Mouse (Mus musculus): Measurements from ENCODE around the gene Lca5l.

Gene Lca5l

DNA sequence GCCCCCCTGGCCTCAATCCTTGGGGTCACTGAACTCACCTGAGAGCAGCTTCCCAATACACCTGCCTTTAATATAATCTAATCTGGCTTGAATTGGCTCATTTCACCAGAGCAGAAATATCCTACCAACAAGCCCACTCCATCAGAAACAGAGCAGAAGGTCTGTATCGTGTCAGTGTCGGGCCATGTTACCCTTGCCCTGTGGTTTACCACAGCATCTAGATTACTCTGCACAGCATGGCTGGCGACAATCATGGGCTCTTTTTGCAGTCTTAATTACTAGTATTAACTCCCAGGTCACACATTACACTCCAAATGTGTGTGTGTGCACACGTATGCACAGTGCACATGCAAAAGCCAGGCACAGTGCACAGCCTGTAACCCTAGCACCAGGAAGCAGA is 23.2 kb downstream of the Lca5l start:
- in situ Hi-C loops (cut with MseI, MboI), result no loop called here

DNA sequence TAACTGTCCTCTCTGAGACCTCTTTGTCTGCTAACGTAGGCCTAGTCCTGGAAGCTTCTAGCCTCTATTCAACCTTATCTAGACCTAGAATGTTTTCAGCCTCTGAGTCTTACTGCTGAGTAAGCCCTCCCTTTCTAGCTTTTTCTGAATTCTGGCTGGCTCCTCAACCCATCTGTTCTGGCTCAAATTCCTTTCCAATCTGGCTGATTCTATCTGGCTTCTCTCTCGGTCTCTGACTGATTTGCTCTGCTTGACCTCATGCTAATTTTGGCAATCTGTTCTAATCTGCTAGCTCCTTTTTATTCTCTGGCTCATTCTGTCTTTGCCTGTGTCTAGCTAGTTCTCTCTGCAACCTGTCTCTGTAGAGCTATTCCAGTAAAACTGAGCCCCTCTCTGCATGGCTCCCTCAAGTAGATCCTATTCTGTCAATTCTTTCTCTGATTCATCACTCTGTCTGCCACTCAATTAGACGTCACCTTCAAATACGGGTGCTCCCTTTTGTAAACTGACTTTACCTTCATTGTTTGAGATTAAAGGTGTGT is 26.3 kb downstream of the Lca5l start:
- in situ Hi-C loops (cut with MseI, MboI), result no loop called here

DNA sequence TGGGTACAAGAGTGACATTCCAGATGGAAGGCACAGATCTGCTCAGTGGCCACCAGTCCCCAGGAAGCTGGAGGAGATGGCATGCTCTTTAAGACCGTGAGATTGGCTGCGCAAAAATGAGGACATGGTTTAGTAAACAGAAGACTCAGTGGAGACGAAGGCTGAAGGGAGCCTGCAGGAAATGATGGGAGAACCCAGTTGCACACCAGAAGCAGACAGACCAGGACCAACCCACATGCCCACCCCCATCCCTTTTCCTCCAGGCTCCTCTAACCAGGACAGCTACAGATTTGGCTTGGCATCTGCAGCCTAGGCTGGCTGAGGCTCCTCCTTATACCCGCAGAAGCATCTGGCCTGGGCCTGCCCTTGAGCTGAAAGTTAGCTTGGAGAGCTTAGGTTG is 30.7 kb downstream of the Lca5l start:
- in situ Hi-C loops (cut with MseI, MboI), result no loop called here

DNA sequence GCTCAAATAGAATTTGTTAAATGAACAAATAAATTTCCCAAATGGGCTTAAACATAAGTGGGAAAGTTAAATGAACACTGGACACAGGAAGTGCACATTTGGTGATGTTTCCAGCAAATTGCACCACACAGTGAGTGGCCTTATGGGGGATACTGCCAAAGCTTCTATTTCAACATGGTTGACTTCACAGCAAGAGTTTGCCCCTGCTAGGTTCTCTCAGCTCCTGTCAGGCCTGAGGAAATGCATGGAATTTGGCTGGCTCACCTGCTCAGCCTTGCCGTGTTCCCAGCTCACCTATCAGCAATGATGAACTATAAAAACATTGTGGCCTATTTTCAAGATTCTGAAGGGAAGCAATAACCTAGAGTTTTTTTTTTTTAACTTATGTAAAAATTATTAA is 31.1 kb downstream of the Lca5l start:
- in situ Hi-C loops (cut with MseI, MboI), result no loop called here

DNA sequence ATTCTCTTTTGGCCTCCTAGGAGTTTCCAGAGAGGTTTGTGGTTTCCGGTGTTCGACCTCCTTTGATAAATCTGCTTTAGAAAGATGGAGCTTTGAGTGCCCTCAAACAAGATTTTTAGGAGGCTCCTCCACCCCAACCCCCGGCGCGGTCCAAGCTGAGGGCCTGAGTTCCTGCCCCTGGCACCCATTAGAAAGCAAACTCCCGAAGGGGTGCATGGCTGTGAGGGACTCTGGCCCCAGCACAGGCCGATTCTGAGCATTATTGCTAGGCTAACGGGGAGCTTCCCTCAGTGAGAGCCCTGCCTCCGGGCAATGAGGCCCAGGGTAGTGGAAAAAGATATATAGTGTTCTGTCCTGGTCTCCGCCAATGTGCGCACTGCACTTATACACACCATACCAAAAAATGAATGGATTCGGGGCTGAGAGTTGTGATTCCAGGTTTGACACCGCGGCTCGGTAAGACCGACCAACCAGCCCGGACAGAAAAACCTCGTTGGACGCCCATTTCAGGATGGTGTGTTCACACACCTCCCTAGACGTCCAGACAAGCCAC is 32.2 kb downstream of the Lca5l start:
- in situ Hi-C loops (cut with MseI, MboI), result no loop called here

DNA sequence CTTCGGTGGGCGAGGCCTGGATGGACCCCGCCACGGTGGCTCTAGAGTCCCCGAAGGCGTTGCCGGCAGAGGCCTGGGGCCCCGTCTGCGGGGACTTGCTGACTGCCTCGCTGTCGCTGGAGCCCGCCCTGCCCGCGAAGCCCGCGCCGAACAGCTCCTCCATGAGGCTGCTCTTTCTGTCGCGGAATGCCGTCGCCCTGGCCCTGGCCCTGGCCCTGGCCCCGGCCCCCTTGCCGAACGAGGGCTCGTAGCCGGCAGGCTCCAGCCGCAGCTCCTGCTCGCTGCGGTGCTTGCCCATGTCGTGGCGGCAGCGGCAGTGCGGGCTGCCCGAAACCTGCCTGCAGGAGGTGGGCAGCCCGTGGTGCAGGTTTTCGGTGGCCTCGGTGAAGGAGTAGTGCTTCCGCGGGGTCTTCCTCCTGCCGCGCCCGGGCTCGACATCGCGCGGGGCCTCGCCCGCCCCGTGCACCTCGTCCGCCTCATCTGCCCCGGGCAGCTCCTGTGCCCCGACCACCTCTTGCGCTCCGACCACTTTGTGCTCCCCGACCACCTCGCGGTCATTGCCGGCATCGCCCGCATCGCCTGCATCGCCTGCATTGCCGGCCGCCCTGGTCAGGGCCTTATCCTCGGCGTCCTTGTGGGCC is 32.9 kb downstream of the Lca5l start:
- in situ Hi-C loops (cut with MseI, MboI), result no loop called here

DNA sequence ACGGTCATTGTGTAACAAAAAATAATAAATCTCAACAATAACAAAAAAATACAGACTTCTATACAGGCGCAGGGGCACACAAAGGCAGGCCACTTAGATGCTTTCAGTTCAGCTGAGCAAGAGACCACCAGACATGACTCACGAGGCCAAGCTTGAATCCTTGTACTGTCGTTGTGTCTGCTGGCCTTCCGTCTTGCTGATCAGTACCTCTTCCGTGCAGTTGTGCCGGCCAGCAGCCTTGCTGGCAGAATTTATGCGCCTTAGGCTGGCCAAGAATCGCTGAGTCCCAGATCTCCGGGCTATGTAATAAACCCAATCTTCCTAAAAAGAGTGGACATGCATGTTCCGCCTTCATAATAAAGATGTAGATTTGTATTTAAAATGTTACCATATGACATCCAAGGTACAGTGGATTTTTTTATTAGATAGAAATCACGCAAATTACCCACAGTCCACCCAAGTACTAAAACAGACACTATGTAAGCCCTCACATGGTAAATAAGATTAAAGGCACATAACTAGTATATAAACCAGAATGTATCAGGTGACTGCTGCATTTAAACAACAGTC is 33.5 kb downstream of the Lca5l start:
- in situ Hi-C loops (cut with MseI, MboI), result no loop called here

DNA sequence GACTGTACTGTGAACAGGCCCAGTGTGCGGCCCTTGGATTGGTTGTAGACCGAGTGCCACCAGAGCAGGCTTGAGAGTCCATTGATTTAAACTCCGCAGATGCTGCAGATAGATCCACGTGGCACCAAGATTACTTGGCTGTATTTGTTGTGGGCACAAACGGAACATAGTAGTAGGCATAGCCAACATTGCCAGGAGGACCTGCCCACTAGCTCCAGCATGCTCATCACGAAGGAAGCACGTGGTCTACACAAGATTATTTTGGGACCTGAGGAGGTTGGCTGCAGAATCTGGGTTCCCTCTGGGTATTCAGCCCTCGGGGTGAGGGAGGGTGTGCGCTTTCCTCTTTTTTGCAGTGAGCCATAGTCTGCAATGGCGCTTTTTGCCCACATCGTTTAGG is 34.9 kb downstream of the Lca5l start:
- in situ Hi-C loops (cut with MseI, MboI), result no loop called here

DNA sequence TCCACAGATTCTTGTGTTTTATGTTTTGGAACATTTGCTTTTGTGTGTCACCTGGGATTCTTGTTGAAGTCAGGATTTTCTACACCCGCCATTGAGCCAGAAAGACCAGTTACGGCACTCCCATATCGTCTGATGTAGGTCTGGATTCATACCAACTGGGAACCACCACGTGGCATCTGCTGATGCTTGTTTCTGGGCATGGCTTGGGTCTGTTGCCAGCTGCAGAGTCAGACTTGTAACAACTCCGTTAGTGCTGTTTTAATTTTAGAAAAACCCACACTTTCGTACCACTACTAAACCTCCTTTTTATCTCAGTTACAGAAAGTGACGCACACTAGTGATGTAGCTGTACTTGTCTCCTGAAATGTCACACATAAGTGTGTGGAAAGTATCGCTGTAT is 36.1 kb downstream of the Lca5l start:
- in situ Hi-C loops (cut with MseI, MboI), result no loop called here

DNA sequence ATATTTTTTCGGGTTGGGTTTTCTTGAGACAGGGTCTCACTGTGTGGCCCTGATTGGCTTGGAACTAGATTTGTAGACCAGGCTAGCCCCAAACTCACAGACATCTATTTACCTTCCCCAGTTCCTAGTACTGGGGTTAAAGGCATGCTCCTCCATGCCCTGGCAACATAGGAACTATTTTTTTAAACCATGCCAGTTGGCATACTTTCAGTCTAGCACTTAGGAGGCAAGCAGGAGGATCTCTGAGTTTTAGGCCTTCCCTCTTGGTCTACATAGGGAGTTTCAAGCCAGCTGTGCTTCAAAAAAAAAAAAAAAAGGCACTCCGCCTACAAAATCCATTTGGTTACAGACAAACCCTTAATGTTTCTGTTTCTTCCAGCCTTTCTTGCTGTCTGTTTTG is 37.6 kb downstream of the Lca5l start:
- in situ Hi-C loops (cut with MseI, MboI), result loop anchor here in 1 of 2 experiments (5.0 kb wide), 1 partner anchor 37 kb away; no protein-coding TSS in a partner anchor

DNA sequence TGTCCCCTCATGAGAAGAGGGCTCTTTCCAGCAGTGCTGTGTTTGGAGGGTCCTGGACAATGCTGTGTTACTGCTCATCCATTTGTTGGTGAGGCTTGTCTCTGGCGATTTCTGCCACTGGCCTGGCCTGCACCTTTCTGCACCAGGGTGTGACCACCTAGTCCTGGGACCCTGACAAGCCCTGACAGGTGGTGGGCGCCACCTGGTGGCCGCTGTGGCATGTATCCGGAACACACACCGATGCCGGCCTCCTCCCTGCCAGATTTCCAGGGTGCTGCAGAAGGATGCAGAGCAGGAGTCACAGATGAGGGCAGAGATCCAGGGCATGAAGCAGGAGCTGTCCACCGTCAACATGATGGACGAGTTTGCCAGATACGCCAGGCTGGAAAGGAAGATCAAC is 40.5 kb downstream of the Lca5l start:
- in situ Hi-C loops (cut with MseI, MboI), result loop anchor here in 1 of 2 experiments (5.0 kb wide), 1 partner anchor 34 kb away; no protein-coding TSS in a partner anchor

DNA sequence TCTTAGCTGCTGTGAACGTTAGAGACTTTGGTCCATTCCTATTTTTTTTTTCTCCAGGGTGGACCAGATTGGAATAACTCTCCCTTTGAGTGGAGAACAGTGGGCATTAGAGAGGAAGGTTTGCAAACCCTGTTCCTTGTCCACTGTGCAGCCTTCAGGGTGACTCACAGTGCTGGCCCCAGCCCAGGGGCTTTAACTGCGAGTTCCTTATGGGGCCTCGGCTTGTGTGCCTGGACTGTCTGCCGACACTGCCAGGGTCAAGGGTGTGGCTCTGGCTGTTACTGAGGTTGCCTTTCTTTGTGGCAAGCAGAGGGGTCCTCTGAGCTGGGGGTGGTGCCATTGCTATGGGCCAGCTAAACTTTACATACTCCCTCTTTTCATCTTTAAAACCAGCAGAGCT is 41.1 kb downstream of the Lca5l start:
- in situ Hi-C loops (cut with MseI, MboI), result loop anchor here in 1 of 2 experiments (5.0 kb wide), 1 partner anchor 34 kb away; no protein-coding TSS in a partner anchor

DNA sequence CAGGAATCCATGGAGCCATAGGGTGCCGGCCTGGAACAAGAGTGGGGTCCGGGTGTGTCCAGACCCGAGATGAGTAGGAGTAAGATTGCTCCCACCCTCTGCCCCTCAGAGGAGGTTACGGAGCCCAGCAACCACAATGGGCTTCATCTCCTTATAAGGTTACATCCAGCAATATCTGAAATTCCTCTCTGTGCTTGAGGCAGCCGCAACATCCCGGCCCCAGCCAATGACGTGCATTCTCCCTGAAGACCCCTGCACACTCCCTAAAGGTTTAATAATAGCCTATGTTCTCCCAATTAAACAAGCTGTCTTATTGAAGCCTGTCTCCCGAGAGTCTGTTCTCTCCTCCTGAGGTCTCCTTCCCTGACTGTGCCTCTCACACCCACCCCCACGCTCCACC is 42.8 kb downstream of the Lca5l start:
- in situ Hi-C loops (cut with MseI, MboI), result loop anchor here in 1 of 2 experiments (5.0 kb wide), 1 partner anchor 37 kb away; no protein-coding TSS in a partner anchor

DNA sequence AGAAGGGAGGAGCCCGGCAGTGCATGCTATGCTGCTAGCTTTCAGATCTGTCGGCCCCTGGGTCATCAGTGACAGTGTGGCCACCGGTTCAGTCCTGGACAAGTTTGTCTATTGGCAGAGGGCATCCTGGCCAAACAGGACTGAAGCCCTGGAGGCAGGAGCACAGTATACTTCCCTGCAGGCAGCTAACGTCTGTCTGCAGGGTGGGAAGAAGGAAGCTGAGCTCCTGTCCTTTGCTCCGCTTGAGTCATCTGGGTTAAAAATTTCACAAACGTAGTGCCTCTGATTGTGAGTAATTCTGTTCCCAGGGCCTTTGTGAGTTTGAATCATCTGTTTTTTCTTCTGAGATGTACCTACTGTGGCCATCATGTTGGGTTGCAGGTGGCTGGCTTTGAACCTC is 43.2 kb downstream of the Lca5l start:
- in situ Hi-C loops (cut with MseI, MboI), result loop anchor here in 1 of 2 experiments (5.0 kb wide), 1 partner anchor 37 kb away; no protein-coding TSS in a partner anchor

DNA sequence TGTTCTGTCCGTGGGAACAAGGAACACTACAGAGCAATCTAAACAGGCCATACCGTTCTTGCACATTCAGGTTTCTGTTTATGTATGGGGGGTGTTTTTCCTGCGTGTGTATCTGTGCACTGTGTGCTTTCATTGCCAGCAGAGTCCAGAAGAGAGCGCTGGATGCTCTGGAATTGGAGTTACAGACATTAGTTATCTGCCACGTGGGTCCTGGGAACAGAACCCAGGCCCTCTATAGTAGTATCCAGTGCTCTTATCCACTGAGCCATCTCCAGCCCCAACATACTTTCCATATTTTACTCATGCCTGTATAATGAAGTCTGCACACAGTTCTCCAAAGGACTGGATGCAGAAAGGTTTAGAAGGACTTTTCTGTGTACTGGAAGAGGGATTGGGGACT is 46.3 kb downstream of the Lca5l start:
- in situ Hi-C loops (cut with MseI, MboI), result loop anchor here in 1 of 2 experiments (5.0 kb wide), 1 partner anchor 34 kb away; no protein-coding TSS in a partner anchor

DNA sequence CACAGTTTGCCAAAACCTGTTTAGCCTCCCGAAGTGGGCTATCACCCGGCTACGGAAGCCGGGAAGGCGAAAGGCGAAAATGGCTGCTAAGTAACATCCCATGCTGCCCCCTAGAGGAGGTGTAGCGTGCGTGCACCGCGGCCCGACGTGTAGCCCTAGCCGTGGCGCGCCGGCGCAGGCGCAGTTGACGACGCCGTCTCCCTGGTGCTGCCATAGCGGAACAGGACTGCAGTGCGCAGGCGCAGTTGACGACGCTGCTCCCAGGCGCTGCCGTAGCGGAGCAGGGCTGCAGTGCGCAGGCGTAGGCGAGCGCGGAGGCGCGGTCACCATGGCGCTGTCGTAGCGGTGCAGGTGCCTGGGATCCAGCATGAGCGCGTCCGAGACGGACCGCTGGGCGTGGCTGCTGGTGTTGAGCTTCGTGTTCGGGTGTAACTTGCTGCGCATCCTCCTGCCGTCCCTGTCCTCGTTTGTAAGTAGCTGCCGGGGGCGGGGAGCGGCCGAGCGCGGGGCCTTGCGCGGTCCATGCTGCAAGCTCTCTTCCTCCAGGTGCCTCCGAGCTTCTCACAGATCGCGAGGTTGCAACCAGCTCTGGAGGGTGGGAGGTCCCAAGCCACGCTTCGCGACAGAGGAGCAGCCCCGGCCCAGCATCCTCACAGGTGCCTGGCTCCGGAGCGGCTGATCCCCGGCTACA is 46.8 kb downstream of the Lca5l start, which contains the start of gene Wrb:
TSS of gene Wrb (plus strand) at position 298 of the 691 bp plus-strand sequence.
- in situ Hi-C loops (cut with MseI, MboI), result loop anchor here in 1 of 2 experiments (5.0 kb wide), 1 partner anchor 33 kb away; no protein-coding TSS in a partner anchor

DNA sequence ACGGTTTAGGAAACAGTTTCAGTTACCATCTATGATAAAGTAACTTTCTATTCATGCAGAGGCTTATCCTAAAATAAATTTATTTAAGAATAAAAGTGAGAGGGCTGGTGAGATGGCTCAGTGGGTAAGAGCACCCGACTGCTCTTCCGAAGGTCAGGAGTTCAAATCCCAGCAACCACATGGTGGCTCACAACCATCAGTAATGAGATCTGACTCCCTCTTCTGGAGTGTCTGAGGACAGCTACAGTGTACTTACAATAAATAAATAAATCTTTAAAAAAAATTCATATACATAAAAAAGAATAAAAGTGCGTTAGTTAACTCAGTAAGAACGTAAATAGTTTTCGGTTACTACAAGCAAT is 47.3 kb downstream of the Lca5l start:
- in situ Hi-C loops (cut with MseI, MboI), result loop anchor here in 1 of 2 experiments (5.0 kb wide), 1 partner anchor 32 kb away; no protein-coding TSS in a partner anchor

DNA sequence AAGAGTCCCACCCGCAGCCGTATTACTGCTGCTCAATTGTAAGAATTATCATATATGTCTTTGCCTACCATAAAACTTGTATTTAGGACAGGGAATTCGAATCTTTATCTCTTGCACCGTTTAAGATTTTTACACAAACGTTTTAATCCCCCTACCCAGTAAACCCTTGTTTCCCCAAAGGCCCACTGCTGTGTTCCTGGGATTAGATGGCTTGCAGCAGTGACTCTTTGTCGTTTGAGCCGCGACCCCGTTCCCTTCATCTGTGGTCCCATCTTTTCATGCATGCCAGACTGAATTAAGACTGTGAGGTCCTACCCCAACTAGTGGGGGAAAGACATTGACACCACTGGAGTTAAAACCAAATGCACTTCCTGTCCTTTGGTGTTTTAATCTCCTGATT is 63.6 kb downstream of the Lca5l start:
- in situ Hi-C loops (cut with MseI, MboI), result no loop called here

DNA sequence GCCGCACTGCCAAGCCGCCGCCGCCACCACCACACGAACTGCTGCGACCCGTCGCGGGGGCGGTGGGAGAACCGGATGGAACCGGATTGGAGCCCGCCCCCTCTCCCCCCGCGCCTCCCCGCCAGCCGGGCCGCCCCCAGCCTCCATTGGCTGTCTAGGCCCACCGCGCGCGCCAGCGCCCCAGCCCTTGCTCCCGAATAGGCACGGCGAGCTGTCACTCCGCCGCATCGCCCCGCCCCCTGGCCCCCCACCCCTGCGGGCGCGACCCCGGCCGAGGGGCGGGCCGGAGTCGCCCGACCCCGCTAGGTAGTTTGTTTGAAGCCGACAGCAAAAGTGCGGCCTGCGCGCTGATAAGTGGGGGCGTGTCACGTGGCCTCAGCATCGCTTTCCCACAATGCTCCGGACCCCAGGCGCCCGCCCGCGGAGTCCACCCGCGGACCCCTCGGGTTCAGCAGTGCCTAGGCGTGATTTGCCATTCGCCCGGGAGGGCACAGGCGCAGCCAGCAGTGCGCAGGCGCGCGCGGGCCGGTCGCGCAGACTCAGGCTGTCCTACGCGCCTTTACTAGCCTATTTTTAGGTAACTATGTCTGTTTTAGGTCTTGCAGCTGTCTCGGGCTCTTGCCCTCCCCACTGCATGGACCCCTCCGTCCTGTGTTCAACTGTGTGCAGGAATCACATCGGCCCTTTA is 64.3 kb downstream of the Lca5l start, which contains the start of gene Hmgn1:
TSS of gene Hmgn1 (minus strand) at position 73 of the 688 bp plus-strand sequence.
- in situ Hi-C loops (cut with MseI, MboI), result no loop called here

DNA sequence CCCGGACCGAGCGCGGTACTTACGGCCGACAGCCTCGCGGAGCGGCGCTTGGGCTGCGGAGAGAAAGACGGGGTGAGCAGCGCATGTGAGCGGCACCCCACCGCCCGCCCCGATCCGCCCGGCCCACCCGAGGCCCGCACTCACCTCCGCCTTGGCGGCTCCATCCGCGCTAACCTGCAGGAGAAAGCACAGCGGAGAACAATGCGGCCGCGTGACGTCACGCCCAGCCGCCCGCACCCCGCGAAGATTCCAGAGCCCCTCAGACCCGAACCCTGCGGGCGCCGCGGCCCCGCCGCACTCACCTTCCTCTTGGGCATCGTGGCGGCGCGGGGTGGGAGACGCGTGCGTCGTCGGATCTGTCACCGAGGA is 64.8 kb downstream of the Lca5l start:
- in situ Hi-C loops (cut with MseI, MboI), result no loop called here

DNA sequence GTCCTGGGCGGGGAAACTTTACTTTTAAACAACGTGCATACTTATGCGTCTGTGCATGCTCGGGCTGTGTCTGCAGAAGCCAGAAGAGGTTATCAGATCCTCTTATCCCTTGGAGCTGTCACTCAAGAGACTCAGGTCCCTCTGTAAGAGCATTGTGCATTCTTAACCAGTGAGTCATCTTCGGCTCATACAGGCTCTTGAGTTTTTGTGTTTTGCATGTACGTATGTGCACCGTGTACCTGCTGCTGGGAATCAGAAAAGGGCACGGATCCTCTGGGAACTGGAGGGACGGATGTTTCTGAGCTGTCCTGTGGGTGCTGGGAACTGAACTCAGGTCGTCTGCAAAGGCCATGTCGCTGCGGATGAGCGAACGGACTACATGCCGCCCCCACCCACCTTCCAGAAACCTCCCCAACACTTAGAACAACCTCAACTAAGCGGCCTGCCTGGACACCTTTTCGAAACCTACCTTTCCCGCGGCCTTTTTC is 65.3 kb downstream of the Lca5l start:
- in situ Hi-C loops (cut with MseI, MboI), result no loop called here

Measured in mouse trophoblast stem cell (cell line).